Mouse (Mus musculus): ENCODE measurements around the gene P3h4.

DNA sequence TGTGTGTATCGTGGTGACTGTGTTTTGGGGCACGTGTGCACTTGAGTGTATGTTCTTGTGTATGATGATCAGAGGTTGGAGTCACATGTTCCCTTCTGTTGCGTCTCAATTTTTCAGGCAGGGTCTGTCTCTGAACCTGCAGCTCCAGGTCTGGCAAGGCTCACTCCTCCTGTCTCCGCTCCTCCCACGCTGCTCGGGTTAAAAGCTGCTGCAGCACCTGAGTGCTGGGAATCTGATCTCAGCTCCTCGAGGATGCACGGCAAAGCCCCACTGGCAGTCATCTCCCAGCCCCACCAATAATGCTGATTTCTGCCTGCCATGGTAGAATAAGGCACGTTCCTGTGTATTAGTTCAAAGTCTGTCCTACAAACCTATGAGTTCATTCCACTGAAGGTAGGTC lies 39.5 kb downstream of the P3h4 start:
- TF ChIP-seq CTCF (IDR thresholded peaks at IDR 0.05; ENCODE audit: control insufficient read depth, insufficient read depth, insufficient read length) (no peak), USF1 (IDR thresholded peaks at IDR 0.05; ENCODE audit: low read depth) (no peak), FOSL1 (IDR thresholded peaks at IDR 0.05; ENCODE audit: insufficient read depth, low read length, poor library complexity, severe bottlenecking) (no peak)

Measured in C2C12 (cell line).